Mouse (Mus musculus): ENCODE measurements around the gene H2-Ab1.

The H2-Ab1 gene

DNA sequence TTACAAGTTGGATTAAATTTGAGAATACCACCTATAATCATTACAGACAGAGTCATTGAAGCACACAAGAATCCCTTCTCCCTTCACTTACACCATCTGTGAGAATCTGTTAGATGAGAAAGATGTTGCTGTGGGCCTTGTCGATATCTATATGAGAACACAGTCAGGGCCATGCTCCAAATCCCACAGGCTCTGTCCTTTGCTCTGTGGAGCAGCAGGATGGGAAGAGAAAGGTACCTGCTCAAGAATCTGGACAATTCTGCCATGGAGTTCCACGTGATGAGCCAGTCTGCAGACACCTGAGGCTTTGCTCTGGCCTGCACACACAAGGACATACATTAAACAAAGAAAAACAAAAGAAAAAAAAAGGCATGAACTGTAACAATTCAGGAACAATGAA lies 59.2 kb downstream of the H2-Ab1 start:
- in situ Hi-C loops (cut with MboI; ENCODE audit: low pct_unique_long_range_greater_than_20kb in 1 of 2, low sequenced_read_pairs in 2 of 2, unreplicated experiment in 1 of 2): no loop called here

DNA sequence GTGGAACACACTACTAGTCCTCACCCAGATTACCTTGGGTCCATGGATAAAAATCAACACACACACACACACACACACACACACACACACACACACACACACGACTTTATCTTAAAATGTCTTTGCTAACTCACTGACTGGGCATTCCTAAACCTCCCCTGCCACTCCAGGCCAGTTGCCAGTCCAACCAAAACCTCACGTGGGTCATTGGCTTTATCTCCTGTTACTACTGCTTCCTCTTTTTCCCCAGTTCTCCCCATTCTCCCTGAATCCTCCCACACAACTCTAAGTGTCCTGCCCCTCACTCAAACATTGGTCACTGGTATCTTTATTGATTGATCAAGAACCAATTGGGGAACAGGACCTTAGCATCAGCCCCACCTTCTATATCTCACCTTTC lies 59.8 kb downstream of the H2-Ab1 start:
- in situ Hi-C loops (cut with MboI; ENCODE audit: low pct_unique_long_range_greater_than_20kb in 1 of 2, low sequenced_read_pairs in 2 of 2, unreplicated experiment in 1 of 2): no loop called here
